Mouse (Mus musculus) gastrocnemius, adult 18-20 months (tissue): ENCODE data around the gene Vmn1r128. TPM values are rescaled to one million over a fixed set of nuclear protein-coding genes. Genes with fewer than 3 reads are reported as not detected.
"Not testable (repeated sequence)": the region's sequence is repeated elsewhere in the genome, so short reads cannot be mapped to it uniquely, and the experiment has no call there.

Source experiments
- DNase-seq: peaks from one replicate; pipeline ENCODE4 v3.0.0; 2021; ENCODE audit warnings: low spot score
- long read RNA-seq, 2 experiments: library from polyadenylated mRNA; stranded (forward); transcript quantifications; one replicate each; pipeline ENCODE4 v2.0.0; 2021
- total RNA-seq, 2 experiments: library from RNA; stranded (reverse); gene quantifications; 2 replicates each; pipeline ENCODE4 v1.2.3; 2021

Vmn1r128 gene
- total RNA-seq: not detected
- long read RNA-seq, experiment 1: 0 reads
- long read RNA-seq, experiment 2: 0 reads

GRCm38 (mm10) chr7:21349073-21349472 is at the start of gene Vmn1r128:
Gene Vmn1r128, plus strand, starts transcription at chr7:21349373.
- DNase-seq: not testable (repeated sequence)

- DNase-seq: not testable (repeated sequence)
Measured at GRCm38 (mm10) chr7:21301367-21301766, 47.8 kb upstream of the Vmn1r128 start, which contains the start of gene Vmn1r126. Gene Vmn1r126, minus strand, starts transcription at chr7:21301467.

- DNase-seq: not testable (repeated sequence)
Measured at GRCm38 (mm10) chr7:21319761-21320160, 29.4 kb upstream of the Vmn1r128 start, which contains the start of gene Vmn1r127. Gene Vmn1r127, minus strand, starts transcription at chr7:21319861.

- not testable (repeated sequence) for DNase-seq
Measured at GRCm38 (mm10) chr7:21361191-21361590, 12.0 kb downstream of the Vmn1r128 start, which contains the start of gene Vmn1r129. Gene Vmn1r129, minus strand, starts transcription at chr7:21361291.

Other genes starting within 250 kb of the Vmn1r128 start
- not detected for gene Vmn1r122, start 215.2 kb upstream of the Vmn1r128 start, total RNA-seq
- gene Vmn1r123, start 187.2 kb upstream of the Vmn1r128 start, total RNA-seq: not detected
- not detected for gene Gm5157, start 158.9 kb upstream of the Vmn1r128 start, total RNA-seq
- not detected for gene Vmn1r124, start 88.8 kb upstream of the Vmn1r128 start, total RNA-seq
- gene Vmn1r125, start 77.2 kb upstream of the Vmn1r128 start, total RNA-seq: not detected
- not detected for gene Vmn1r126, start 47.9 kb upstream of the Vmn1r128 start, total RNA-seq
- not detected for gene Vmn1r127, start 29.5 kb upstream of the Vmn1r128 start, total RNA-seq
- gene Vmn1r129, start 11.9 kb downstream of the Vmn1r128 start, total RNA-seq: not detected
- gene Gm6882, start 83.4 kb downstream of the Vmn1r128 start, total RNA-seq: not detected
- gene Vmn1r130, start 162.4 kb downstream of the Vmn1r128 start, total RNA-seq: not detected
- not detected for gene Vmn1r131, start 196.7 kb downstream of the Vmn1r128 start, total RNA-seq